Mouse (Mus musculus) telencephalon, adult 2 months (tissue): ENCODE data around the gene Triobp.
A peak's percentile ranks its signal among the peaks of the same experiment; 100 is the strongest.

Experiments
- DNase-seq: peaks from one replicate; pipeline ENCODE4 v3.0.0-alpha.2; 2011; ENCODE audit warnings: low read depth, low spot score

Gene Triobp

DNA sequence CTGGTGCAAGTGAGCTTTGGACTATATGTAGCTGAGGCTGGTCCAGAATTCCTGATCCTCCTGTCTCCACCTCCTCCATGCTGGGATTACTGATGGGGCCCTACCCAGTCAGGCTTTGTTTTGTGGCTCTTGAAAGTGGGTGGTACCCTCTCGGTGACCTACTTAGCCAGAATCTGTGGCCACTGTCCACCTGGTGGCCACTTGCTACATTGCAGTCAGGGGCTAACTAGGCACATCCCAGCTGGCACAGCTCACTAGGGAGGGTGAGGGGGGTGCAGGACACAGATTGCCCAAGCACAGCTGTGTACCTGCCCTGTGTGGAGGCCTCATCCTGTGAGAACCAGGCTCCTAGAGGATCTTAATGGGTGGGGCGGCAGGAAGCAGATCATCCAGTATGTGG is 15.4 kb downstream of the Triobp start:
- no peak for DNase-seq

GRCm38 (mm10) chr15:78971626-78972025 is 24.1 kb downstream of the Triobp start:
- DNase-seq = no peak

GRCm38 (mm10) chr15:78973950-78974349 is 26.4 kb downstream of the Triobp start:
- no peak for DNase-seq

- DNase-seq = no peak
Observed at GRCm38 (mm10) chr15:78977676-78978159, 30.2 kb downstream of the Triobp start.

GRCm38 (mm10) chr15:78978875-78979274 is 31.4 kb downstream of the Triobp start:
- no peak for DNase-seq

DNA sequence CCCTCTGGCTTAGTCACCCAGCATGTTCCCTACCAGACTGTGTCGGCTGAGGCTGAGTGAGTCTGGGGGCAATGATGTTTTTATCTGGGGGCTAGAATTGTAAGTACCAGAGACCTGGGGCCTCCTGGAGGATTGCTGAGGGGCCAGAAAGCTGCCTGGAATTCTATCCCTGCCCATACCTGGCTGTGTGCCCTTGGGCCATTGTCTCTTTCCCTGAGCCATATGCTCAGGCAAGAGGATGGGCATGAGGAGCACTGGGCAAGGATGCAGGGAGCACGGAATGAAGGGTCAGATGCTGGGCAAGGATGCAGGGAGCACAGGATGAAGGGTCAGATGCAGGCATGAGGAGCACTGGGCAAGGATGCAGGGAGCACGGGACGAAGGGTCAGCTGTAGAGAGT is 32.6 kb downstream of the Triobp start:
- DNase-seq = no peak

DNA sequence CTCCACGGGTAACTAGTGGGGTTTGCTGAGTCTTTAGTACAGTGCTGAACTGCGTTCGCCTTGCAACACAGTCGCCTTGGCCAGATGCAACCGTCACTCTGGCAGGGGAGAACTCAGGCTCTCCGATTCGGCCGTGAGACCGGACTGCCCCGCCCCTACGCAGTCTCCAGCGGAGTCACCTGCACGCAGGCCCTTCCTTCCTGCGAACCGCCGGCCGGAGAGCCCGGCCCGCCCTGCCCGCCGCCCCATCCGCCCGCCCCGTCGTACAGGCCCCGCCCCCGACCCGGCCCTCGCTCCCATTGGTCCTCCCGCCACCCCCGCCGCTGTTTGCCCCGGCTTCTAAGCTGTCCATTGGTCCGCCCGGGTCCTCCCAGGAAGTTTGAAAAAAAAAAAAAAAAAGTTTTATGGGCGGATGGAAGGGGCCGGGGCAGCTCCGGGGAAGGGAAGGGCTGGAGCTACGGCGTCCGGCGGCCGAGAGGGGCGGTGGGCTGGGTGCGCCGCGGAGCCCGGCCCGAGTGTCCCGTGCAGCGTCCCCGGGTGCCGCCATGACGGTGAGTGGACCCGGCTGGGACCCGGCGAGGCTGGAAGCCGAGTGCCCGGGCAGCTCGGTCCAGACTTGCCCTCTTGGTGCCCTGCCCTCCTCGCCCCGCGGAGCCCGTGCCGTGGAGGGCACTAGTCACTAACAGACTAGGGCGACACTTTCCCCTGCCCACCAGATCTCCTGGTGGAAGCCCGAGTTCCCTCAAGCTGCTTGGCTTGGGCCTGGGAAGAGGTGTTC is 35.3 kb downstream of the Triobp start:
- no peak for DNase-seq

DNA sequence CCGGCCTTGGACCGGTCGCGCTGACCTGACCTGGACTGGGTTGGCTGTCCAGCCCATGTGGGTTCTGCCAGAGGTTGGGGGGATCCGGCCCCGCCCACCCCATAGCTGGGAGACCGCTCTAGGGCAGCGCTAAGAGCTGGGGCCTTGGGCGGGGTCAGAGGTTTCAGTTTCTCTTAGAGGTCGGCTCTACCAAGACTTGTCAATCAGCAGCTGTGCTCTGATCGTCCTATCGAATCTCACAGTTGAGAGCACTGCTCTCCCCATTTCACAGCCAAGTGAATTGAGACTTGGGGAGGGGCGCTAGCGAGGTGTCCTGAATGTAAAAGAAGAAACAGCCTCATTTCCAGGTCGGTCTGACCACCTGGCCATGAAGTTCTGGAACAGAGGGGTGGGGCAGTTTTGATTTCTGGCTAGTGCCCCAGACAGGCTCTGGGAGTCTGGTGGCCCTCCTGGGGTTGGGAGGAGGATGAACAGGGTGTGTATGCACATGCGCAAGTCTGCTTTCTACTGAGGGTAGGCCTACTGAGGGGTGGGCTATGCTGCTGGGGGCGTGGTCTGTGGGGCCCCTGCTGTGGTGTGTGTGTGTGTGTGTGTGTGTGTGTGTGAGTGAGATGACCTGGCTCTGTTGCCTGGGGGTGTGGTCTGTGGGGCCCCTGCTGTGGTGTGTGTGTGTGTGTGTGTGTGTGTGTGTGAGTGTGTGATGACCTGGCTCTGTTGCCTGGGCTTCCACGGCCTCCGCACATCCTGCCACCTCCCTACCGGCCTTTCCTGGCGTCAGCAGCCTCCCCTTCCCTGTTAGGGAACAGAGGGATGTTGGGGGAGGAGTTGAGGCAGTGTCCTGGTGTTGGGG is 36.1 kb downstream of the Triobp start:
- DNase-seq = no peak

DNA sequence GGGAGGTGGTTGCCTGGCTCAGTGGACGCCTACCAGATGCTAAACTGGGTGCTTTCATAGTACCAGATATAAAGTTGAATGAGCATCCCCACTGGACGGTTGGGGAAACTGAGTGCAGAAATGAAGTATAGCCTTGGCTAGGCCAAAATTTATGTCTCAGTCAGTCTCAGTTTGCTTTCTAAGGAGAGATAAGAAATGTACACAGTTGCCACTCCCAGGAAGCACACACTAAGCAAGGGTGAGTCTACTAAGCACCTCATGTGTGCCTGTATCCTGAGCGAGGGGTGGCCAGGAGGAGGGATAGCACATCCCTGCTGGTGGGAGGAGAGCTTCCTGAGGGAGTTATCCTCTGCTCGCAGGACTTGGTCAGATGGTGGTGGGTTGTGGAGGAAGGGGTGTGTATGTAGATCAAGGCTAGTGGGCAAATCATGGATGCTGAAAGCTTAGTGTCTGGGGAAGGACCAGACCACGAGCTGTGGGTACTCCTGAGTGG is 36.8 kb downstream of the Triobp start:
- peak; percentile 38 for DNase-seq

- DNase-seq = no peak
Observed at GRCm38 (mm10) chr15:78986536-78987220, 39.2 kb downstream of the Triobp start.

GRCm38 (mm10) chr15:78988499-78988971 is 41.0 kb downstream of the Triobp start:
- DNase-seq = peak; percentile 76

DNA sequence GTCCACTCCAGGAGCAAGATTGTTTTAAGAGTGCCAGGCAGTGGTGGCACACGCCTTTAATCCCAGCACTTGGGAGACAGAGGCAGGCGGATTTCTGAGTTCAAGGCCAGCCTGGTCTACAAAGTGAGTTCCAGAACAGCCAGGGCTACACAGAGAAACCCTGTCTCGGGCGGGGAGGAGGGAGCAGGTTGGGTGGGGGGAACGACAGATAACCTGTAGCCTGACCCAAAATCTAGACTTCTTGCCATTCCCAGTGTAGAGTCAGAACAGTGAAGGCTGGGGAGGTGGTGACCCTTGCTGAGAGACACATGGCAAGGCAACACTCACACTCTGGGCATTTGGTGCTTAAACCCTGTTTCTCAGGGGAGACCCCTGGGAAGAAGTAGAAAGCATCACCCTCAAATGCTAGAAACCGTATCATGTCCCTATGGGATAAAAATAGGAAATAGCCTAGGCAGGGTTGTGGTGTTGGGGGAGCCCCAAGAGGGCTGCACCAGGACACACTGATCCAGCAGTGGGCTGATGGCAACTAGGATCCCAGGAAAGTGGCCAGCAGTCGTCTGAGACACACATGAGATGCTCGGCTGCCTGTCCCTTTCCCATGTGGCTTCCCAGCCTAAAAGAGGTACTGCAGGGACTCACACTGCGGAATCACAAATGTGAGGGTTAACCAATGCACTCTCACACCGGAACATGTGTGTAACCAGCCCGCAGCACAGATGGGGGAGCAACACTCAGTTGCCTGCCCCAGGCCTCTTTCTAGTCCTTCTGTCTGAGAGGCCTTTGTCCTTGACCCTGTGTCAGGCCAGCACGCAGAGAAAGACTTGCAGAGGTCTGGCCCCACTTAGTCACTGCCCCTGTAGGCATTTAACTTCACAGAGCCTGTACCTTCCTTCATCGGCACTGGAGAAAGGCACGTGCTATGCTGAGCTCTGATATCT is 41.9 kb downstream of the Triobp start:
- DNase-seq = no peak

DNA sequence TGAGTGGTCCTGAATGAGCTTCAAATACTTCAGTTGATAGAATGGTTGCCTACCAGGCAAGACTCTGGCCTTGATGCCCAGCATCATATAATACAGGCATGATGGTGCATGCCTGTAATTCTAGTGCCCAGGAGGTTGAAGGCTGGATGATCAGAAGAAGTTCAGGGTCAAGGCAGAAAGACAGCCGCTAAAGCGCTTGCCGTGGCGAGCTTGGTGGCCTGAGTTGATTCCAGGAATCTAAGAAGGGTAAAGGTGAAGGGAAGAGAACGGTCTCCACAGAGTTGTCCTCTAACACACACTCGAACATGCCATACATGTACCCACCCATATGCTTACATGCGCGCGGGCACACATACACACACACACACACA is 42.6 kb downstream of the Triobp start:
- DNase-seq = no peak

DNA sequence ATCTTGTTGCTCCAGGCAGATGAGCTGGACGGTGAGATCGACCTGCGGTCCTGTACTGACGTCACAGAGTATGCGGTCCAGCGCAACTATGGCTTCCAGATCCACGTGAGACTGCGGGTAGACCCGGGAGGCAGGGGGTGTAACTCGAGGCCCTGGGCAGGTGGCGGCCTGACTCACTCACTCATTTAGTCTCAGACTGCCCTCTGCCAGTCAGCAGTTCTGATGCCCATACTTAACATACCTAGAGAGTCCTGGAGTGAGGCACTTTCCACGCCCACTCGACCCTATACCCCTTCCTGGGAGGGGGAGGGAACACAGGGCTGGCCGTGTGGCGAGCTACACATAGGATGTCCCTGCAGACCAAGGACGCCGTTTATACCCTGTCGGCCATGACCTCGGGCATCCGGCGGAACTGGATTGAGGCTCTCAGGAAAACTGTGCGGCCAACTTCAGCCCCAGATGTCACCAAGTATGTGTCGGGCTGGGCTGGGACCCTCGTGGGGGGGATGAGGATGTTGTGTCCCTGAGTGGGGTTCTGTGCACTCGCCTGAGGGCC is 43.5 kb downstream of the Triobp start:
- DNase-seq = no peak

DNA sequence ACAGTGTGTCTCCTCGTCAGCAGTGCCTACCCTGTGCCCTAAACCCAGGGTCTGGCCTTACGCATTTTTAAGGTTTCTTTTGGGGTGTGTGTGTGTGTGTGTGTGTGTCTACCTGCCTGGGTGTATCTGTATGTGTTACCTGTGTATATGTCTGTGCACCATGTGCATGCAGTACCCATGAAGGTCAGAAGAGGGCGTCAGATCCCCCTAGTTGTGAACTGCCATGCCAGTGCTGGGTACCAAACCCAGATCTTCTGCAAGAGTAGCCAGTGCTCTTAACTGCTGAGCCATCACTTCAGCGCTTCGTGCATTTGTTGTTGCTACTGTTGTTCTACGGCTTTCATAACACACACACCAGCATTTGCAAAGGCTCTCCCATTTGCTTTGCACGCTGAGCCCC is 44.7 kb downstream of the Triobp start:
- DNase-seq = no peak

- no peak for DNase-seq
Observed at GRCm38 (mm10) chr15:78992925-78993324, 45.4 kb downstream of the Triobp start.

- DNase-seq = no peak
Observed at GRCm38 (mm10) chr15:78995916-78996315, 48.4 kb downstream of the Triobp start.

GRCm38 (mm10) chr15:78996663-78997062 is 49.1 kb downstream of the Triobp start:
- no peak for DNase-seq

GRCm38 (mm10) chr15:78998348-78998747 is 50.8 kb downstream of the Triobp start:
- DNase-seq = no peak

DNA sequence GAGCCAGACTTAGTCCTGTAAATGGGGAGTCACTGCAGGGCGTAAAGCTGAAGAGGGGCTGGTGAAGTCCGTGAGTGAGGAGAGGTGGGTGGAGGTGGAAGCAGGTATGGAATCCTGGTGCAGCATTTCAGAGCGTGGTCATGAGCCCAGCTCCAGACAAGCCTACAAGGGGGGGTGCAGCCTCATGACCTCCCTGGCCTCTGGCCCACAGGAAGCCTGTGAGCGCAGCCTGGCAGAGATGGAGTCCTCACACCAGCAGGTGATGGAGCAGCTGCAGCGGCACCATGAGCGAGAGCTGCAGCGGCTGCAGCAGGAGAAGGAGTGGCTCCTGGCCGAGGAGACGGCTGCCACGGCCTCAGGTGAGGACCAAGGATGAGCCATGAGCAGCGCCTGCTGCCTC is 52.1 kb downstream of the Triobp start:
- no peak for DNase-seq
